Mouse (Mus musculus) ovary, adult 10 weeks (tissue): ENCODE measurements around the gene Mrpl19. TPM values are rescaled to one million over a fixed set of nuclear protein-coding genes. Genes with fewer than 3 reads are reported as not detected.

Experiments
- polyA plus RNA-seq: library from polyadenylated mRNA; stranded (reverse); fragments of 350-450 nt; fragmentation: Illumina TruSeq; extraction: RNeasy Lipid Tissue Mini Kit (QIAGEN cat#74804); gene quantifications from one replicate; pipeline ENCODE4 v1.2.3, GENCODE M21; 2014

The Mrpl19 gene
- polyA plus RNA-seq = 24.4 TPM

GRCm38 (mm10) chr6:81965296-81966067 is at the start of gene Mrpl19:
Gene Mrpl19, minus strand, starts transcription at chr6:81965958.

GRCm38 (mm10) chr6:81923523-81924142 is 42.1 kb downstream of the Mrpl19 start, which contains the start of gene Gcfc2:
Gene Gcfc2, plus strand, starts transcription at chr6:81923669.

Other genes with a start within 250 kb of the Mrpl19 start
- 36.3 TPM for gene Gcfc2, start 42.3 kb downstream of the Mrpl19 start, polyA plus RNA-seq
- 4.5 TPM for gene Eva1a, start 75.1 kb upstream of the Mrpl19 start, polyA plus RNA-seq